Mouse (Mus musculus) midbrain, postnatal 0 days (tissue): ENCODE results near the gene Cdh1. TPM values are rescaled to one million over a fixed set of nuclear protein-coding genes. Genes with fewer than 3 reads are reported as not detected.

Experiments
- ATAC-seq: fragments of 200-750 bp; cut with Nextera tagmentation; 2 replicates; pipeline ENCODE4 v1.8.0; 2017; ENCODE audit warnings: moderate number of reproducible peaks, mild to moderate bottlenecking, moderate TSS enrichment, moderate library complexity; ENCODE audit not compliant: low FRiP score
- DNase-seq: peaks from one replicate; pipeline ENCODE4 v3.0.0-alpha.2; 2015; ENCODE audit warnings: low spot score
- H3K27ac ChIP-seq: fragments of 300-500 bp; sonication (generic); 2 replicates; pipeline ENCODE4 v1.5.1; 2014; ENCODE audit warnings: low read depth, mild to moderate bottlenecking, low read length, mixed read lengths
- H3K27me3 ChIP-seq: fragments of 300-500 bp; sonication (generic); 2 replicates; pipeline ENCODE4 v1.6.1; 2014; ENCODE audit warnings: low read length, control low read depth, mixed read lengths; ENCODE audit not compliant: insufficient read depth
- H3K36me3 ChIP-seq: fragments of 300-500 bp; sonication (generic); 2 replicates; pipeline ENCODE4 v1.6.1; 2014; ENCODE audit warnings: low read length, control low read depth, mixed read lengths; ENCODE audit not compliant: insufficient read depth
- H3K4me1 ChIP-seq: fragments of 300-500 bp; sonication (generic); 2 replicates; pipeline ENCODE4 v1.6.1; 2014; ENCODE audit warnings: mild to moderate bottlenecking, control low read depth, antibody characterized with exemption, low read length, mixed read lengths; ENCODE audit not compliant: insufficient read depth
- H3K4me2 ChIP-seq: fragments of 300-500 bp; sonication (generic); 2 replicates; pipeline ENCODE4 v1.6.1; 2014; ENCODE audit warnings: low read depth, mild to moderate bottlenecking, low read length, mixed read lengths; ENCODE audit not compliant: poor library complexity, severe bottlenecking
- H3K4me3 ChIP-seq: fragments of 300-500 bp; sonication (generic); 2 replicates; pipeline ENCODE4 v1.5.1; 2014; ENCODE audit warnings: low read depth, mild to moderate bottlenecking, low read length, moderate library complexity
- H3K9ac ChIP-seq: fragments of 300-500 bp; sonication (generic); replicated peaks from 2 replicates; pipeline ENCODE4 v1.6.1; 2014; ENCODE audit warnings: mild to moderate bottlenecking, low read length, moderate library complexity, mixed read lengths; ENCODE audit not compliant: poor library complexity, severe bottlenecking
- H3K9me3 ChIP-seq: fragments of 300-500 bp; sonication (generic); 2 replicates; pipeline ENCODE4 v1.6.1; 2016; ENCODE audit warnings: low read length, control low read depth
- CTCF ChIP-seq: IDR thresholded peaks from 2 replicates; pipeline ENCODE4 v1.5.1; 2016; ENCODE audit warnings: antibody characterized with exemption, mild to moderate bottlenecking
- WGBS: fragments of 180-500 bp; shearing (Covaris S2); extraction: QIAGEN DNeasy Blood & Tissue Kit; methylation state at CpG from one replicate; pipeline ENCODE4 v1.1.7; 2014; 5-methylcytosine and 5-hydroxymethylcytosine counted together
- polyA plus RNA-seq: library from polyadenylated mRNA; unstranded; fragments of >200 nt; fragmentation: Nextera tagmentation; extraction: Ambion mirVana; gene quantifications from 2 replicates; pipeline ENCODE4 v1.2.1, GENCODE M21; 2015
- total RNA-seq: library from RNA; depleted of rRNA; stranded (reverse); fragments of >200 nt; gene quantifications from 2 replicates; pipeline ENCODE4 v1.2.3, GENCODE M21; 2014

Gene Cdh1
- total and polyA plus RNA-seq, 2 experiments from 2014 or later = 6.9 to 7.9 TPM

GRCm38 (mm10) chr8:106631904-106632303 is 28.8 kb downstream of the Cdh1 start:
- no peak for TF ChIP-seq CTCF
- no peak overlapping the region for H3K27ac ChIP-seq
- H3K27me3 ChIP-seq = no peaks in the 10 kb centered on the region
- no peaks in the 10 kb centered on the region for H3K9me3 ChIP-seq
- no peak for ATAC-seq
- H3K36me3 ChIP-seq = no peaks in the 10 kb centered on the region
- no peak overlapping the region for H3K4me3 ChIP-seq
- no peaks in the 10 kb centered on the region for H3K4me1 ChIP-seq
- no peak for DNase-seq
- H3K9ac ChIP-seq = no peak overlapping the region
- WGBS = 52% methylated on average over 5 of the region's 5 CpGs
- H3K4me2 ChIP-seq = no peak overlapping the region

GRCm38 (mm10) chr8:106632650-106633049 is 29.5 kb downstream of the Cdh1 start:
- Histone ChIP-seq H3K4me1 (no peaks in the 10 kb centered on the region), H3K4me2 (no peak overlapping the region), H3K9me3 (no peaks in the 10 kb centered on the region), H3K27me3 (no peaks in the 10 kb centered on the region), H3K27ac (no peak overlapping the region), H3K9ac (no peak overlapping the region), H3K4me3 (no peak overlapping the region), H3K36me3 (no peaks in the 10 kb centered on the region)
- 18% methylated on average over 8 of the region's 8 CpGs for WGBS
- no peak for TF ChIP-seq CTCF
- DNase-seq (no peak), ATAC-seq (no peak)

GRCm38 (mm10) chr8:106633361-106634158 is 30.4 kb downstream of the Cdh1 start:
- no peaks in the 10 kb centered on the region for H3K27me3 ChIP-seq
- no peak overlapping the region for H3K27ac ChIP-seq
- WGBS = 74% methylated on average over 17 of the region's 17 CpGs
- H3K36me3 ChIP-seq = no peaks in the 10 kb centered on the region
- no peak overlapping the region for H3K9ac ChIP-seq
- TF ChIP-seq CTCF = no peak
- H3K4me1 ChIP-seq = no peaks in the 10 kb centered on the region
- no peak overlapping the region for H3K4me3 ChIP-seq
- H3K9me3 ChIP-seq = no peaks in the 10 kb centered on the region
- ATAC-seq = no peak
- no peak overlapping the region for H3K4me2 ChIP-seq
- no peak for DNase-seq

GRCm38 (mm10) chr8:106635284-106635683 is 32.1 kb downstream of the Cdh1 start:
- ATAC-seq = no peak
- Histone ChIP-seq H3K27me3 (no peaks in the 10 kb centered on the region), H3K36me3 (no peaks in the 10 kb centered on the region), H3K4me1 (no peaks in the 10 kb centered on the region), H3K27ac (no peak overlapping the region), H3K9ac (no peak overlapping the region), H3K4me3 (no peak overlapping the region), H3K4me2 (no peak overlapping the region), H3K9me3 (no peaks in the 10 kb centered on the region)
- 47% methylated on average over 5 of the region's 5 CpGs for WGBS
- no peak for TF ChIP-seq CTCF
- DNase-seq = no peak

- Histone ChIP-seq H3K4me2 (no peak overlapping the region), H3K36me3 (no peaks in the 10 kb centered on the region), H3K4me1 (no peaks in the 10 kb centered on the region), H3K9ac (no peak overlapping the region), H3K9me3 (no peaks in the 10 kb centered on the region), H3K27me3 (no peaks in the 10 kb centered on the region), H3K27ac (no peak overlapping the region), H3K4me3 (no peak overlapping the region)
- WGBS = 58% methylated on average over 4 of the region's 4 CpGs
- no peak for TF ChIP-seq CTCF
- DNase-seq (no peak), ATAC-seq (no peak)
Observed at GRCm38 (mm10) chr8:106637446-106637845, 34.3 kb downstream of the Cdh1 start.

GRCm38 (mm10) chr8:106638768-106639295 is 35.7 kb downstream of the Cdh1 start:
- no peak for DNase-seq
- TF ChIP-seq CTCF = no peak

More at GRCm38 (mm10) chr8:106638768-106639295, 35.7 kb downstream of the Cdh1 start:
- Histone ChIP-seq H3K4me3 (no peak overlapping the region), H3K4me2 (no peak overlapping the region), H3K27me3 (no peaks in the 10 kb centered on the region), H3K9ac (no peak overlapping the region), H3K9me3 (no peaks in the 10 kb centered on the region), H3K27ac (no peak overlapping the region), H3K4me1 (no peaks in the 10 kb centered on the region), H3K36me3 (no peaks in the 10 kb centered on the region)
- no peak for ATAC-seq
- WGBS = 95% methylated on average over 7 of the region's 7 CpGs
